17 mouse cellular contexts compared by ENCODE assay signal in genomic region chr8:26535816-26536215, GRCm38 (mm10).
DNase-seq lines count a peak whose midpoint lies in the region.
"Had no signal": no experiment of that assay in that cellular context is flagged by ENCODE, and none has a peak within 500 bp of the region (broad histone marks: within the 10 kb centered on the region; RNA-seq: fewer than 3 reads in every experiment).

No protein-coding gene starts in this region.

- H3K36me3 ChIP-seq in heart, embryonic 10.5 days: no peaks in the 10 kb centered on the region
- H3K36me3 ChIP-seq: forebrain, embryonic 12.5 days; hindbrain, embryonic 13.5 days; midbrain, embryonic 15.5 days had no signal

- WGBS in heart, embryonic 10.5 days: 40% methylated on average over 3 of the region's 3 CpGs

- peak; percentile 10 for DNase-seq in heart, embryonic 10.5 days (ENCODE audit: low spot score)
- DNase-seq in heart, adult 9 months (ENCODE audit: low spot score in 2 of 2): no peak
- peak; percentile 47 for DNase-seq in right cerebral cortex, adult 18-20 months
- no peak for DNase-seq in right cerebral cortex, postnatal 14 days
- DNase-seq in left cerebral cortex, postnatal 25 days (ENCODE audit: low spot score in 2 of 2): peak; percentile 23 to 73
- peak; percentile 54 for DNase-seq in telencephalon, adult 2 months (ENCODE audit: low read depth, low spot score)
- no peak for DNase-seq in lung, postnatal 14 days
- DNase-seq: cerebellum, adult 9-11 months; gastrocnemius, postnatal 36 days; heart, postnatal 14 days; liver, postnatal 0 days; thymus, postnatal 25 days had no signal

- H3K4me1 ChIP-seq in heart, embryonic 10.5 days: peaks cover 9% of the 10 kb centered on the region
- H3K4me1 ChIP-seq: forebrain, embryonic 12.5 days; megakaryocyte, embryonic 14.5 days; midbrain, embryonic 15.5 days had no signal

- no peak overlapping the region for H3K27ac ChIP-seq in heart, embryonic 10.5 days
- H3K27ac ChIP-seq: forebrain, embryonic 12.5 days; hindbrain, embryonic 13.5 days; midbrain, embryonic 15.5 days had no signal

- no peaks in the 10 kb centered on the region for H3K9me3 ChIP-seq in heart, embryonic 10.5 days
- H3K9me3 ChIP-seq: forebrain, embryonic 12.5 days; hindbrain, embryonic 13.5 days; midbrain, embryonic 15.5 days had no signal

- intact Hi-C loops in left cerebral cortex, postnatal 25 days (cut with DNase I): loop anchor here (2.0 to 10.0 kb wide), 2 partner anchors 73 to 279 kb away; no protein-coding TSS in a partner anchor

- H3K27me3 ChIP-seq in heart, embryonic 10.5 days (ENCODE audit: insufficient read depth, poor library complexity, severe bottlenecking): no peaks in the 10 kb centered on the region
- H3K27me3 ChIP-seq: forebrain, embryonic 12.5 days; megakaryocyte, embryonic 14.5 days; midbrain, embryonic 15.5 days had no signal

- H3K4me3 ChIP-seq in heart, embryonic 10.5 days: no peak overlapping the region
- H3K4me3 ChIP-seq: forebrain, embryonic 12.5 days; hindbrain, embryonic 13.5 days; megakaryocyte, embryonic 14.5 days; midbrain, embryonic 15.5 days; myocyte had no signal

Comparison
In these comparisons a context has a peak if more than half of its experiments do, and no peak if none do; other contexts are left out.
1. DNase-seq: peak in heart, embryonic 10.5 days (single experiment), right cerebral cortex, adult 18-20 months (single experiment), left cerebral cortex, postnatal 25 days (2 of 2) and telencephalon, adult 2 months (single experiment); none in heart, adult 9 months (0 of 2), right cerebral cortex, postnatal 14 days (single experiment) and lung, postnatal 14 days (single experiment).